Mouse (Mus musculus) midbrain, postnatal 0 days (tissue): ENCODE data around the gene Zfhx3. TPM values are rescaled to one million over a fixed set of nuclear protein-coding genes. Genes with fewer than 3 reads are reported as not detected.

Experiments
- ATAC-seq: fragments of 200-750 bp; cut with Nextera tagmentation; 2 replicates; pipeline ENCODE4 v1.8.0; 2017; ENCODE audit warnings: moderate number of reproducible peaks, mild to moderate bottlenecking, moderate TSS enrichment, moderate library complexity; ENCODE audit not compliant: low FRiP score
- DNase-seq: peaks from one replicate; pipeline ENCODE4 v3.0.0-alpha.2; 2015; ENCODE audit warnings: low spot score
- H3K27ac ChIP-seq: fragments of 300-500 bp; sonication (generic); 2 replicates; pipeline ENCODE4 v1.5.1; 2014; ENCODE audit warnings: low read depth, mild to moderate bottlenecking, low read length, mixed read lengths
- H3K27me3 ChIP-seq: fragments of 300-500 bp; sonication (generic); 2 replicates; pipeline ENCODE4 v1.6.1; 2014; ENCODE audit warnings: low read length, control low read depth, mixed read lengths; ENCODE audit not compliant: insufficient read depth
- H3K36me3 ChIP-seq: fragments of 300-500 bp; sonication (generic); 2 replicates; pipeline ENCODE4 v1.6.1; 2014; ENCODE audit warnings: low read length, control low read depth, mixed read lengths; ENCODE audit not compliant: insufficient read depth
- H3K4me1 ChIP-seq: fragments of 300-500 bp; sonication (generic); 2 replicates; pipeline ENCODE4 v1.6.1; 2014; ENCODE audit warnings: mild to moderate bottlenecking, control low read depth, antibody characterized with exemption, low read length, mixed read lengths; ENCODE audit not compliant: insufficient read depth
- H3K4me2 ChIP-seq: fragments of 300-500 bp; sonication (generic); 2 replicates; pipeline ENCODE4 v1.6.1; 2014; ENCODE audit warnings: low read depth, mild to moderate bottlenecking, low read length, mixed read lengths; ENCODE audit not compliant: poor library complexity, severe bottlenecking
- H3K4me3 ChIP-seq: fragments of 300-500 bp; sonication (generic); 2 replicates; pipeline ENCODE4 v1.5.1; 2014; ENCODE audit warnings: low read depth, mild to moderate bottlenecking, low read length, moderate library complexity
- H3K9ac ChIP-seq: fragments of 300-500 bp; sonication (generic); replicated peaks from 2 replicates; pipeline ENCODE4 v1.6.1; 2014; ENCODE audit warnings: mild to moderate bottlenecking, low read length, moderate library complexity, mixed read lengths; ENCODE audit not compliant: poor library complexity, severe bottlenecking
- H3K9me3 ChIP-seq: fragments of 300-500 bp; sonication (generic); 2 replicates; pipeline ENCODE4 v1.6.1; 2016; ENCODE audit warnings: low read length, control low read depth
- CTCF ChIP-seq: IDR thresholded peaks from 2 replicates; pipeline ENCODE4 v1.5.1; 2016; ENCODE audit warnings: antibody characterized with exemption, mild to moderate bottlenecking
- WGBS: fragments of 180-500 bp; shearing (Covaris S2); extraction: QIAGEN DNeasy Blood & Tissue Kit; methylation state at CpG from one replicate; pipeline ENCODE4 v1.1.7; 2014; 5-methylcytosine and 5-hydroxymethylcytosine counted together
- polyA plus RNA-seq: library from polyadenylated mRNA; unstranded; fragments of >200 nt; fragmentation: Nextera tagmentation; extraction: Ambion mirVana; gene quantifications from 2 replicates; pipeline ENCODE4 v1.2.1, GENCODE M21; 2015
- total RNA-seq: library from RNA; depleted of rRNA; stranded (reverse); fragments of >200 nt; gene quantifications from 2 replicates; pipeline ENCODE4 v1.2.3, GENCODE M21; 2014

The Zfhx3 gene
- total and polyA plus RNA-seq, 2 experiments from 2014 or later: 33.1 to 44.5 TPM

DNA sequence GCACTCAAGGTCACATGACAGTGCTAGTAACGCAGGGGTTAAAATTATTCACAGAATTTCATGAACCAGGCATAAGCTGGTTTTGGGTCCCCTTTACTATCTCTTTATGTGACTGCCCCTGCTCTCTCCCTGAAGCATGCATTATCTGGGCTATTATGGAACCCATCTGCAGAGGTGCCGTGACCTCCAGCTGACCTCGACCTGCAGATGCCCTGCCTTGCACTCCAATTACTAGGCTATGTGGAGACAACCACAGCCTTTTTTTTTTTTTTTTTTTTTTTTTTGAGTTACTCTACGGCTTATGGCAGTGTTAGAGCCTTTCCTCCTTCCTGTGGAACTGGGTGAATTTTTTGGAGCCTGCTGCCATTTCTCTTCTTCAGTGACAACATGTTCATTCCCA is 80.0 kb downstream of the Zfhx3 start:
- H3K4me3 ChIP-seq: no peak overlapping the region
- no peaks in the 10 kb centered on the region for H3K27me3 ChIP-seq
- no peak overlapping the region for H3K4me2 ChIP-seq
- no peaks in the 10 kb centered on the region for H3K4me1 ChIP-seq
- ATAC-seq: no peak
- DNase-seq: no peak
- 74% methylated on average over 4 of the region's 4 CpGs for WGBS
- H3K36me3 ChIP-seq: no peaks in the 10 kb centered on the region
- no peaks in the 10 kb centered on the region for H3K9me3 ChIP-seq
- no peak overlapping the region for H3K27ac ChIP-seq
- no peak for TF ChIP-seq CTCF
- H3K9ac ChIP-seq: no peak overlapping the region

- no peak for TF ChIP-seq CTCF
- Histone ChIP-seq H3K4me2 (no peak overlapping the region), H3K9me3 (no peaks in the 10 kb centered on the region), H3K27ac (no peak overlapping the region), H3K27me3 (no peaks in the 10 kb centered on the region), H3K9ac (no peak overlapping the region), H3K36me3 (no peaks in the 10 kb centered on the region), H3K4me3 (no peak overlapping the region), H3K4me1 (no peaks in the 10 kb centered on the region)
- no peak for ATAC-seq
- no peak for DNase-seq
- 72% methylated on average over 4 of the region's 4 CpGs for WGBS
These were observed 81.9 kb downstream of the Zfhx3 start for GRCm38 (mm10) chr8:108024331-108024730.

GRCm38 (mm10) chr8:108025249-108025648 is 82.8 kb downstream of the Zfhx3 start:
- ATAC-seq (no peak), DNase-seq (no peak)
- no peaks in the 10 kb centered on the region for H3K9me3 ChIP-seq
- H3K27me3 ChIP-seq: no peaks in the 10 kb centered on the region
- H3K4me1 ChIP-seq: no peaks in the 10 kb centered on the region
- 84% methylated on average over 2 of the region's 2 CpGs for WGBS
- no peak overlapping the region for H3K4me3 ChIP-seq
- peak; percentile 54 for TF ChIP-seq CTCF
- no peak overlapping the region for H3K4me2 ChIP-seq
- H3K27ac ChIP-seq: no peak overlapping the region
- no peak overlapping the region for H3K9ac ChIP-seq
- no peaks in the 10 kb centered on the region for H3K36me3 ChIP-seq

DNA sequence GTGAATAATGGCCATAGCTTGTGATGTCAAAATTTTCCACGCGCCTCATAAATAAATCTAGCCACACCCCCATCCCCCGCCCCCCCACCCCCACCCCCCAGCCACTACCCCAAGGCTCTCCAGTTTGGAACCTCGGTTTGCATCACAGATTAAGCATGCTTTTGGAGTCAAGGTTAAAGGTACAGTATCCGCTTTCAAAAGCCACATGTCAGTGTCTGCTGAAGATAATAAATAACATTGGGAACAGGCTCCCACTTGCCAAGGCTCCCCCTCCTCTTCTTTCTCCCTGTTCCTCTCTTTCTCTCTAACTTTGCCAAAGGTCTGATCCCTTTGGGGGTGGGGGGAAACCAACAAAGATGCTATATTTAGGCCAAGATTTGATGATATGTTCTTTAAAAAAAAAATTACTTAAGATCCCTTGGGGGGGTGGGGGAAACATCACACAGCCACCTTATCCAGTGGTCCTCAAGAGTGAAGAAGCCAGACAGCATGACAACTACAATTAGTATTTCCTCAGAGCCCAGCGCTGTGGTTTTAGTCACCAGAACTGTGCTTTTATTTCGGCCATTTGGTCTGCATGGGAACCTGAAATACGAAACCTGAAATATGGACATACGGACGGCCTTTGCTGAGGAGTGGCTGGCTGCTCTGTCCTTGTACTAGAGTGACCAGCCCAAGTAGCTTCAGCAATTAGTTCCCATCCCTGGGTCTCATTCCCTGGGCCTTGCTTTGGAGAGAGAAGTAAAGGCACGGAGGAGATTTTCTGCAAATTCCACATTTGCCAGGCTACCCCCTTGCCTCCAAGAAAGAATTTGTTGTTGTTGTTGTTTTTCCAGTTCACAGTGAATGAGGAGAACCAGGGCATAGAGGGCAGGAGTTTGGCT is 84.4 kb downstream of the Zfhx3 start:
- Histone ChIP-seq H3K9me3 (no peaks in the 10 kb centered on the region), H3K27ac (no peak overlapping the region), H3K4me3 (no peak overlapping the region), H3K27me3 (no peaks in the 10 kb centered on the region), H3K36me3 (no peaks in the 10 kb centered on the region), H3K4me1 (no peaks in the 10 kb centered on the region), H3K4me2 (no peak overlapping the region), H3K9ac (no peak overlapping the region)
- ATAC-seq (no peak), DNase-seq (no peak)
- 79% methylated on average over 11 of the region's 11 CpGs for WGBS
- TF ChIP-seq CTCF: no peak

DNA sequence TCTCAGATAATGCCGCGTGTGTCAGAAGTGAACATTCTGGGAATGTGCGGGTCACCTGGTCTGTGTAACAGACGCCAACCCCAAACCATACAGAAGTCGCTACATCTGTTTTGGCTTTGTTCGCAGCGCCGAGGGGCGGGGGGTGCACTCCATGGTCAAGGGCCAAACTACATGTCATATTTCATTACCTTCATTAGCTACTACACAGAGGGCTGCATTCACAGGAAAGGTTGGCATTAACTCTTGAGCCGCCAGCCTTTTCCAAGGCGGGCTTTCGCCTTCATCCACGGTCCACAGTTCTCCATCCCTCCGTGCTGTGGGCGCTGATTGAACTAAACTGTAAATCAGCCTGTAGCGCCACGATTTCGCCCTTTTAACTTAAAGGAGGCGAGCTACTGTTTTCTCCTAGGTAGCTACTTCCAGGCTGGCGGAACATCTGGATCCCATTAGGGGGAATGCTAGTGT is 85.1 kb downstream of the Zfhx3 start:
- no peaks in the 10 kb centered on the region for H3K27me3 ChIP-seq
- H3K9ac ChIP-seq: no peak overlapping the region
- no peak for DNase-seq
- no peak overlapping the region for H3K4me3 ChIP-seq
- H3K36me3 ChIP-seq: no peaks in the 10 kb centered on the region
- no peak for ATAC-seq
- no peaks in the 10 kb centered on the region for H3K9me3 ChIP-seq
- H3K4me2 ChIP-seq: peak overlapping the region; percentile 29
- WGBS: 60% methylated on average over 20 of the region's 20 CpGs
- H3K27ac ChIP-seq: no peak overlapping the region
- TF ChIP-seq CTCF: no peak
- no peaks in the 10 kb centered on the region for H3K4me1 ChIP-seq

- H3K4me2 ChIP-seq: no peak overlapping the region
- no peaks in the 10 kb centered on the region for H3K4me1 ChIP-seq
- no peak overlapping the region for H3K9ac ChIP-seq
- no peaks in the 10 kb centered on the region for H3K36me3 ChIP-seq
- no peak for ATAC-seq
- WGBS: 64% methylated on average over 8 of the region's 8 CpGs
- no peaks in the 10 kb centered on the region for H3K9me3 ChIP-seq
- no peak for TF ChIP-seq CTCF
- no peak overlapping the region for H3K27ac ChIP-seq
- no peak for DNase-seq
- H3K27me3 ChIP-seq: no peaks in the 10 kb centered on the region
- no peak overlapping the region for H3K4me3 ChIP-seq
These were observed 86.0 kb downstream of the Zfhx3 start for GRCm38 (mm10) chr8:108028440-108028839.
